Mouse (Mus musculus) heart, embryonic 15.5 days (tissue): Measurements from ENCODE around the gene Ubald2. TPM values are rescaled to one million over a fixed set of nuclear protein-coding genes. Genes with fewer than 3 reads are reported as not detected.

ENCODE experiments used
- polyA plus RNA-seq: library from polyadenylated mRNA; unstranded; fragments of >200 nt; fragmentation: Nextera tagmentation; extraction: Ambion mirVana; gene quantifications from 2 replicates; pipeline ENCODE4 v1.2.1, GENCODE M21; 2015

Ubald2 gene
- polyA plus RNA-seq, 1 experiment from 2014 or later, result 29.3 TPM

Other genes with a start within 250 kb of the Ubald2 start
- 73.2 and 75.7 TPM in 2 replicates for gene Ten1, start 235.2 kb upstream of the Ubald2 start, polyA plus RNA-seq
- gene Acox1, start 235.0 kb upstream of the Ubald2 start, polyA plus RNA-seq, result 31.4 and 35.4 TPM in 2 replicates
- gene Evpl, start 196.0 kb upstream of the Ubald2 start, polyA plus RNA-seq, result 0.71 and 1.6 TPM in 2 replicates
- 57.2 and 74.0 TPM in 2 replicates for gene Srp68, start 159.9 kb upstream of the Ubald2 start, polyA plus RNA-seq
- gene Galr2, start 153.2 kb upstream of the Ubald2 start, polyA plus RNA-seq, result 0.19 and 0.20 TPM in 2 replicates
- gene Exoc7, start 126.9 kb upstream of the Ubald2 start, polyA plus RNA-seq, result 45.2 and 58.2 TPM in 2 replicates
- gene Foxj1, start 98.7 kb upstream of the Ubald2 start, polyA plus RNA-seq, result 0.89 and 2.6 TPM in 2 replicates
- gene Rnf157, start 21.1 kb upstream of the Ubald2 start, polyA plus RNA-seq, result 7.1 and 14.3 TPM in 2 replicates
- gene Qrich2, start 32.1 kb downstream of the Ubald2 start, polyA plus RNA-seq, result 0.10 TPM in 1 of 2 replicates, not detected in the other
- gene Prpsap1, start 60.1 kb downstream of the Ubald2 start, polyA plus RNA-seq, result 81.7 and 98.2 TPM in 2 replicates
- 2.8 and 4.4 TPM in 2 replicates for gene Sphk1, start 96.8 kb downstream of the Ubald2 start, polyA plus RNA-seq
- gene Ube2o, start 147.4 kb downstream of the Ubald2 start, polyA plus RNA-seq, result 14.4 and 20.7 TPM in 2 replicates
- gene Aanat, start 152.3 kb downstream of the Ubald2 start, polyA plus RNA-seq, result not detected in 2 replicates
- 6.7 and 10.4 TPM in 2 replicates for gene Rhbdf2, start 192.9 kb downstream of the Ubald2 start, polyA plus RNA-seq
- 1.3 and 1.4 TPM in 2 replicates for gene Prcd, start 219.4 kb downstream of the Ubald2 start, polyA plus RNA-seq
- 9.1 and 11.6 TPM in 2 replicates for gene Cygb, start 220.2 kb downstream of the Ubald2 start, polyA plus RNA-seq